Mouse (Mus musculus): ENCODE measurements around the gene Carns1.

DNA sequence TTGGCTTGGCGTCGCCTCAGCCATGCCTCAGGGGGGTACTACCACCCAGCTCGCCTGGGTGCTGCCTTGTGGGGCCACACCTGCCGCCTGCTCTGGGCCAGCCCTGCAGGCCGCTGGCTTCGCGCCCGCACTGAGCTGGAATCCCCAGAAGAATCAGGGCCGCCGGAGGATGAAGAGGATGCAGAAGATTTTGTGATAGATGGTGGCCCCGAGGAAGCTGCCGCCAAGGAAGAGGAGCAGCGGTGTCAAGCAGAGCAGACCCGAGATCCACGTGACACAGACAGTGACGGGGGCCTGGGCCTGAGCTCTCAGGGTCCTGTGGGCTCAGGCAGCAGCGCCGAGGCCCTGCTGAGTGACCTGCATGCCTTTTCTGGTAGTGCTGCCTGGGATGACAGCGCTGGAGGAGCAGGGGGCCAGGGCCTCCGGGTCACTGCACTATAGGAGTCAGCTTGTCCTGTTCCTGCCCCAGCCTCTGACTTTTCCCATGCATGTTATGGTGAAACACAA, 19.2 kb downstream of the Carns1 start:
- no peak for TF ChIP-seq TAL1 (IDR thresholded peaks at IDR 0.05; ENCODE audit: low read length)
- TF ChIP-seq GATA1 (IDR thresholded peaks at IDR 0.05; ENCODE audit: low read length): no peak

All from erythroblast, embryonic 14.5 days (primary cell).